Mouse (Mus musculus): ENCODE measurements around the gene Avpi1.
A peak's percentile ranks its signal among the peaks of the same experiment; 100 is the strongest.

DNA sequence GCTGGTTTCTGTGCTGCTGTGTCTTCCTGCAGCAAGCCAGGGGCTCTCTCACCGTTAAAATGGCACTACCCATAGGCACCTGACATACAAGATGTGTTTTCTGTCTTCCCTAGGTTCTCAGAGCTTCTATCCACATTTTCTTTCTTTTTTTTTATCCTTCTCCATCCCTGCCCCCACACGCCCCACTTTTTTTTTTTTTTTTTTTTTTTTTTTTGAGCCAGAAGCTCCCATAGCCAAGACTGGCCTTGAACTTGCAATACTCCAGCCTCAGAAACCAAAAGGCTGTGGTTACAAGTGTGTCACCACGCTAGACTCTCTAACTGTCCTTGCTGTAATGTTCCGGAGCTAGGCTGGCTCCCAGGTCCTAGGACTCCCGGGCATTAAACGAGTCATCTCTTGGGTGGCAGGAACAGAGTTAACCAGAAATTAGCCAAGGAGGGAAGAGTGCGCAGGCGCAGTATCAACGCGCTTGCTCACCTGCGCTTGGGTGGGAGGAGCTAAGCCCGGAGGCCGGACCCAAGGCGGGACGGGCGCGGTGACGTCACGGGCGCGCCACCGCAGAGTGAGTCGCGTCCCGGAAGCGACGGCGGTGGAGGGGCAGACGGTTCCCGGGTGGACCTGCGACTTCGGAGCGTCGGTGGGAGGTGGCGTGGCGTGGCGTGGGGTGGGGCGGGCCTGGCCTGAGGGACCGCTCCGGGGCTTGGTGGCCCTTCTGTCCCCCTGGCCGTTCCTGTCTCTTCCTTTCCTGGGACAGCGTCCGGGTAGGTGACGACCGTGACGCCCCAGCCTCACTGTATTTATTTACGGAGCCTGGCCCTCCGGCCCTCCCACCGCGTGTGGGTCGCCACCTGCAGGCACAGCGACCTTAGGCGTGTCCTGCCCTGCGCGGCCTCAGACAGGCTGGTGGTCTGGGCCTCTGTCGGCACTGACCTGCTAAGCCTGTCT is 41.4 kb upstream of the Avpi1 start:
- TF ChIP-seq CTCF (IDR thresholded peaks at IDR 0.05; ENCODE audit: control insufficient read depth, insufficient read depth, insufficient replicate concordance, low read depth, low read length) (no peak), POLR2A (IDR thresholded peaks at IDR 0.05; ENCODE audit: control insufficient read depth, low read depth, low read length) (peak; percentile 91)
